Mouse (Mus musculus): ENCODE measurements around the gene Rnft2.
A peak's percentile ranks its signal among the peaks of the same experiment; 100 is the strongest.

- TF ChIP-seq CTCF (IDR thresholded peaks at IDR 0.05; ENCODE audit: low read depth) (peak; percentile 25; the same call in 1 of the 2 replicates), EP300 (IDR thresholded peaks at IDR 0.05; ENCODE audit: low read depth) (no peak)
Observed at GRCm38 (mm10) chr5:118244606-118245443, at the start of gene Rnft2, which contains the start of gene 2410131K14Rik.

Data from liver, embryonic 14.5 days (tissue).